ENCODE assay signal across 8 mouse cellular contexts in the genomic region with DNA sequence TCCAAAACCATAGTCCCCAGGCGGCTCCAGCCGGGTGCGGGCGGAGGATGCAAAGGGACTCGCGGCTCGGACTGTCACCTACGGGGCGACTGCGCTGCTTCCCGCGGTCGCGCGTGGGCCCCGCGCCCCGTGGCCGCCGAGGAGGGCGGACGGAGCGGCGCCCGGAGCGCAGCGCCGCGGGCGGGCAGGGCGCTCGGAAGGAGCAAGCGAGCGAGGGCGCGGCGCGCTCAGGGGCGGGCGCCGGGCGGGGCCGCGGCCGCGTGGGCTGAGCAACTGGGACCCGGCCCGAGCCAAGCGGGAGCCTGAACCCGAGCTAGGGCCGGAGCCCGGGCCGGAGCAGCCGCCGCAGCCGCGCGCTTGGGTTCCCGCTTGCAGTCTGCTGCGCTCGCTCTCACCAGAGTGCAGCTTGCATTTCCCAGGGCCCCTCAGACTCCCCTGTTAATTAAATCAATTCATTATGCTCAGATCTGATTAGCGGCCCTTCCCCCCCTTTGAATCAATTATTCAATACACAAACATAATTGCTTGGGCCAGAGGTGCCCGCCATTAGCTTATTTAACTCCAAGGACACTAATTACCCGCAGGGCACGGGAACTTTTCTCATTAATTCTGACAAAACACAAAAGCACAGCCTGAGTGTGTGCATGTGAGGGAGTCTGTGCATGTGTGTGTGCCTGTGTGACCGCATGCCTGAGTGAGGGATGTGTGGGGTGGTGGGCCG. TPM values are rescaled to one million over a fixed set of nuclear protein-coding genes. Genes with fewer than 3 reads are reported as not detected.
DNase-seq lines count a peak whose midpoint lies in the region; ATAC-seq and TF ChIP-seq lines count a peak whose summit lies in the region.

A gene (minus strand): TSS at position 259 of the 721 bp plus-strand sequence.

- peak within 1 kb of the TSS; percentile 60 for H3K4me3 ChIP-seq in lung, embryonic 14.5 days (ENCODE audit: low read depth, low read length)
- H3K4me3 ChIP-seq in gastrocnemius, adult 2 months: peak within 1 kb of the TSS; percentile 85
- peak within 1 kb of the TSS; percentile 60 for H3K4me3 ChIP-seq in intestine, embryonic 15.5 days (replicated peaks)
- H3K4me3 ChIP-seq in limb, embryonic 13.5 days: peak within 1 kb of the TSS; percentile 75
- peak within 1 kb of the TSS; percentile 67 for H3K4me3 ChIP-seq in neural tube, embryonic 11.5 days (ENCODE audit: low read depth, low read length)

- no peaks in the 10 kb centered on the region for H3K4me1 ChIP-seq in lung, embryonic 14.5 days (ENCODE audit: insufficient read depth)
- H3K4me1 ChIP-seq in intestine, embryonic 15.5 days (replicated peaks): peaks cover 18% of the 10 kb centered on the region
- peaks cover 25% of the 10 kb centered on the region for H3K4me1 ChIP-seq in limb, embryonic 13.5 days
- peaks cover 14% of the 10 kb centered on the region; the same call in 1 of the 2 replicates for H3K4me1 ChIP-seq in neural tube, embryonic 11.5 days (ENCODE audit: control insufficient read depth, insufficient read depth, low read length)

- no peaks in the 10 kb centered on the region for H3K36me3 ChIP-seq in lung, embryonic 14.5 days (ENCODE audit: insufficient read depth)
- no peaks in the 10 kb centered on the region for H3K36me3 ChIP-seq in intestine, embryonic 15.5 days
- no peaks in the 10 kb centered on the region for H3K36me3 ChIP-seq in limb, embryonic 13.5 days
- H3K36me3 ChIP-seq in neural tube, embryonic 11.5 days (ENCODE audit: control insufficient read depth, insufficient read depth, low read length): no peaks in the 10 kb centered on the region

- H3K27me3 ChIP-seq in lung, embryonic 14.5 days (ENCODE audit: insufficient read depth, low read length): peaks cover 34% of the 10 kb centered on the region
- peaks cover 37% of the 10 kb centered on the region for H3K27me3 ChIP-seq in intestine, embryonic 15.5 days (replicated peaks)
- peaks cover 59% of the 10 kb centered on the region for H3K27me3 ChIP-seq in limb, embryonic 13.5 days
- peaks cover 18% of the 10 kb centered on the region for H3K27me3 ChIP-seq in neural tube, embryonic 11.5 days (ENCODE audit: control insufficient read depth, insufficient read depth, low read length)

- H3K9me3 ChIP-seq in lung, embryonic 14.5 days (ENCODE audit: low read depth, low read length): no peaks in the 10 kb centered on the region
- H3K9me3 ChIP-seq in intestine, embryonic 15.5 days: no peaks in the 10 kb centered on the region
- no peaks in the 10 kb centered on the region for H3K9me3 ChIP-seq in limb, embryonic 13.5 days
- H3K9me3 ChIP-seq in neural tube, embryonic 11.5 days (ENCODE audit: control insufficient read depth, low read length): no peaks in the 10 kb centered on the region

- H3K27ac ChIP-seq in lung, embryonic 14.5 days (ENCODE audit: low read depth): no peak within 1 kb of the TSS; the same call in 1 of the 2 replicates
- peak within 1 kb of the TSS; percentile 83 for H3K27ac ChIP-seq in gastrocnemius, adult 2 months
- H3K27ac ChIP-seq in intestine, embryonic 15.5 days: no peak within 1 kb of the TSS
- 0 out of 2 replicates have a peak within 1 kb of the TSS, but pooled peaks have one; percentile 22 for H3K27ac ChIP-seq in limb, embryonic 13.5 days
- H3K27ac ChIP-seq in neural tube, embryonic 11.5 days (ENCODE audit: low read depth, low read length): no peak within 1 kb of the TSS

- peak; percentile 86 for ATAC-seq in lung, embryonic 14.5 days (ENCODE audit: insufficient read depth)
- ATAC-seq in intestine, embryonic 15.5 days: peak; percentile 88
- peak; percentile 68 for ATAC-seq in limb, embryonic 13.5 days (ENCODE audit: low FRiP score, low read depth)
- ATAC-seq in neural tube, embryonic 11.5 days (ENCODE audit: insufficient read depth, low FRiP score, low TSS enrichment): peak; percentile 65

- peak within 1 kb of the TSS; percentile 62 for H3K9ac ChIP-seq in lung, embryonic 14.5 days
- peak within 1 kb of the TSS; percentile 53 for H3K9ac ChIP-seq in intestine, embryonic 15.5 days
- H3K9ac ChIP-seq in limb, embryonic 13.5 days: peak within 1 kb of the TSS; percentile 77
- peak within 1 kb of the TSS; percentile 81 for H3K9ac ChIP-seq in neural tube, embryonic 11.5 days (ENCODE audit: low read length)

- DNase-seq in lung, embryonic 14.5 days: peak; percentile 74
- no peak for DNase-seq in lung, adult 18-20 months
- DNase-seq in cerebellum, adult 11-12 months: peak; percentile 56
- DNase-seq in gastrocnemius, adult 2 months: peak; percentile 72
- DNase-seq in neural tube, embryonic 11.5 days (ENCODE audit: low spot score): peak; percentile 54
- DNase-seq in thymus, adult 18-20 months: no peak

- intact Hi-C loops in gastrocnemius, adult 2 months (cut with DNase I): loop anchor here (5.0 kb wide), 1 partner anchor 42 kb away; no protein-coding TSS in a partner anchor

- 2% methylated on average over 66 of the region's 67 CpGs for WGBS in lung, embryonic 14.5 days
- WGBS in intestine, embryonic 15.5 days: under 1% methylated on average over 67 of the region's 67 CpGs
- 2% methylated on average over 37 of the region's 67 CpGs for WGBS in limb, embryonic 13.5 days
- WGBS in neural tube, embryonic 11.5 days: under 1% methylated on average over 65 of the region's 67 CpGs

- TF ChIP-seq CTCF in lung, embryonic 14.5 days (IDR thresholded peaks at IDR 0.05; ENCODE audit: low read depth): no peak
- TF ChIP-seq CTCF in gastrocnemius, adult 2 months (IDR thresholded peaks at IDR 0.05): no peak

- peak within 1 kb of the TSS; percentile 99 for H3K4me2 ChIP-seq in lung, embryonic 14.5 days
- peak within 1 kb of the TSS; percentile 99 for H3K4me2 ChIP-seq in intestine, embryonic 15.5 days (replicated peaks)
- peak within 1 kb of the TSS; percentile 98 for H3K4me2 ChIP-seq in limb, embryonic 13.5 days (replicated peaks)
- H3K4me2 ChIP-seq in neural tube, embryonic 11.5 days (ENCODE audit: low read depth): peak within 1 kb of the TSS; percentile 100

RNA-seq across cellular contexts. Expression of the gene that starts here (rescaled TPM):
- polyA plus RNA-seq in lung, embryonic 14.5 days (2014; fragmentation: Nextera tagmentation; extraction: Ambion mirVana): 11.8 and 15.0 TPM in 2 replicates
- 1 to 10 TPM; 2.3 TPM for total RNA-seq in gastrocnemius, adult 2 months (2021)
- 3.5 and 3.8 TPM in 2 replicates for polyA plus RNA-seq in intestine, embryonic 15.5 days (2015; fragmentation: Nextera tagmentation; extraction: Ambion mirVana)
- polyA plus RNA-seq in limb, embryonic 13.5 days (2015; fragmentation: Nextera tagmentation; extraction: Ambion mirVana): 14.4 and 16.9 TPM in 2 replicates
- polyA plus RNA-seq in neural tube, embryonic 11.5 days (2014; fragmentation: Nextera tagmentation; extraction: Ambion mirVana): 23.4 and 25.0 TPM in 2 replicates

Comparison
In these comparisons a context has a peak if more than half of its experiments do, and no peak if none do; other contexts are left out.
1. DNase-seq: peak in lung, embryonic 14.5 days (single experiment), cerebellum, adult 11-12 months (single experiment), gastrocnemius, adult 2 months (single experiment) and neural tube, embryonic 11.5 days (single experiment); none in lung, adult 18-20 months (0 of 2) and thymus, adult 18-20 months (0 of 2).
2. H3K27ac ChIP-seq: peak in gastrocnemius, adult 2 months (single experiment) and limb, embryonic 13.5 days (single experiment); none in lung, embryonic 14.5 days (single experiment), intestine, embryonic 15.5 days (single experiment) and neural tube, embryonic 11.5 days (single experiment).
3. Peak in every context shown above with its lines, with median percentiles within 50 percentile points of each other: ATAC-seq, H3K4me2 ChIP-seq, H3K4me3 ChIP-seq and H3K9ac ChIP-seq.